Mouse (Mus musculus) neural tube, embryonic 15.5 days (tissue): ENCODE data around the gene Ly6g5b. TPM values are rescaled to one million over a fixed set of nuclear protein-coding genes. Genes with fewer than 3 reads are reported as not detected.

Experiments used
- ATAC-seq: fragments of 200-750 bp; cut with Nextera tagmentation; 2 replicates; pipeline ENCODE4 v1.8.0; 2017; ENCODE audit warnings: mild to moderate bottlenecking, moderate TSS enrichment, moderate library complexity; ENCODE audit not compliant: low FRiP score
- H3K27ac ChIP-seq: fragments of 300-500 bp; sonication (generic); replicated peaks from 2 replicates; pipeline ENCODE4 v1.5.1; 2015; ENCODE audit warnings: mild to moderate bottlenecking, inconsistent platforms
- H3K27me3 ChIP-seq: fragments of 300-500 bp; sonication (generic); replicated peaks from 2 replicates; pipeline ENCODE4 v1.6.1; 2015; ENCODE audit warnings: inconsistent platforms
- H3K36me3 ChIP-seq: fragments of 300-500 bp; sonication (generic); 2 replicates; pipeline ENCODE4 v1.6.1; 2015; ENCODE audit warnings: inconsistent platforms
- H3K4me1 ChIP-seq: fragments of 300-500 bp; sonication (generic); 2 replicates; pipeline ENCODE4 v1.6.1; 2015; ENCODE audit warnings: inconsistent platforms
- H3K4me2 ChIP-seq: fragments of 300-500 bp; sonication (generic); 2 replicates; pipeline ENCODE4 v1.6.1; 2015; ENCODE audit warnings: inconsistent platforms, mild to moderate bottlenecking, moderate library complexity
- H3K4me3 ChIP-seq: fragments of 300-500 bp; sonication (generic); replicated peaks from 2 replicates; pipeline ENCODE4 v1.5.1; 2015; ENCODE audit warnings: mild to moderate bottlenecking, inconsistent platforms
- H3K9ac ChIP-seq: fragments of 300-500 bp; sonication (generic); replicated peaks from 2 replicates; pipeline ENCODE4 v1.6.1; 2015; ENCODE audit warnings: mild to moderate bottlenecking, inconsistent platforms
- H3K9me3 ChIP-seq: fragments of 300-500 bp; sonication (generic); replicated peaks from 2 replicates; pipeline ENCODE4 v1.6.1; 2016; ENCODE audit warnings: inconsistent platforms
- WGBS: fragments of 180-500 bp; shearing (Covaris S2); methylation state at CpG from one replicate; pipeline ENCODE4 v1.1.7; 2015; ENCODE audit warnings: mixed read lengths; 5-methylcytosine and 5-hydroxymethylcytosine counted together
- polyA plus RNA-seq: library from polyadenylated mRNA; unstranded; fragments of >200 nt; fragmentation: Nextera tagmentation; extraction: Ambion mirVana; gene quantifications from 2 replicates; pipeline ENCODE4 v1.2.1, GENCODE M21; 2015

Ly6g5b gene
- polyA plus RNA-seq, 1 experiment from 2014 or later, result 1.5 TPM

- WGBS, result 80% methylated on average over 9 of the region's 9 CpGs
Measured at GRCm38 (mm10) chr17:35071454-35071853, 43.8 kb downstream of the Ly6g5b start.

GRCm38 (mm10) chr17:35070556-35071229 is 44.5 kb downstream of the Ly6g5b start:
- H3K9me3 ChIP-seq, result no peaks in the 10 kb centered on the region
- no peak overlapping the region for H3K4me2 ChIP-seq
- H3K4me3 ChIP-seq, result no peak overlapping the region
- ATAC-seq, result no peak
- H3K27me3 ChIP-seq, result peaks cover 22% of the 10 kb centered on the region
- no peak overlapping the region for H3K9ac ChIP-seq
- 61% methylated on average over 6 of the region's 6 CpGs for WGBS
- H3K36me3 ChIP-seq, result no peaks in the 10 kb centered on the region
- H3K27ac ChIP-seq, result no peak overlapping the region
- H3K4me1 ChIP-seq, result peaks cover under 1% of the 10 kb centered on the region; the same call in 1 of the 2 replicates

More at GRCm38 (mm10) chr17:35071454-35071853, 43.8 kb downstream of the Ly6g5b start:
- H3K4me2 ChIP-seq, result no peak overlapping the region
- H3K27me3 ChIP-seq, result peaks cover 14% of the 10 kb centered on the region
- ATAC-seq, result no peak
- H3K4me1 ChIP-seq, result no peaks in the 10 kb centered on the region
- no peak overlapping the region for H3K27ac ChIP-seq
- no peak overlapping the region for H3K9ac ChIP-seq
- no peaks in the 10 kb centered on the region for H3K9me3 ChIP-seq
- no peaks in the 10 kb centered on the region for H3K36me3 ChIP-seq
- no peak overlapping the region for H3K4me3 ChIP-seq

GRCm38 (mm10) chr17:35068213-35068914 is 46.9 kb downstream of the Ly6g5b start:
- H3K4me2 ChIP-seq, result no peak overlapping the region
- no peak overlapping the region for H3K4me3 ChIP-seq
- H3K4me1 ChIP-seq, result peaks cover 16% of the 10 kb centered on the region
- WGBS, result 87% methylated on average over 17 of the region's 17 CpGs
- no peak for ATAC-seq
- no peak overlapping the region for H3K9ac ChIP-seq
- H3K36me3 ChIP-seq, result no peaks in the 10 kb centered on the region
- peaks cover 43% of the 10 kb centered on the region for H3K27me3 ChIP-seq
- H3K9me3 ChIP-seq, result no peaks in the 10 kb centered on the region
- no peak overlapping the region for H3K27ac ChIP-seq

- H3K4me1 ChIP-seq, result peaks cover 19% of the 10 kb centered on the region
- 49% methylated on average over 10 of the region's 10 CpGs for WGBS
- no peak for ATAC-seq
- peaks cover 45% of the 10 kb centered on the region for H3K27me3 ChIP-seq
- H3K9me3 ChIP-seq, result no peaks in the 10 kb centered on the region
- peak within 1 kb of the TSS; percentile 55 for H3K4me2 ChIP-seq
- peaks cover 10% of the 10 kb centered on the region for H3K36me3 ChIP-seq
- no peak within 1 kb of the TSS for H3K27ac ChIP-seq
- H3K4me3 ChIP-seq, result peak within 1 kb of the TSS; percentile 21
- H3K9ac ChIP-seq, result no peak within 1 kb of the TSS
Measured at GRCm38 (mm10) chr17:35066084-35066483, 49.1 kb downstream of the Ly6g5b start, which contains the start of gene Mpig6b. Mpig6b (minus strand) TSS chr17:35066184.

GRCm38 (mm10) chr17:35064951-35065947 is 50.0 kb downstream of the Ly6g5b start, which contains the start of gene Ly6g6c:
Ly6g6c (plus strand) TSS chr17:35065388.
- Histone ChIP-seq H3K9me3 (no peaks in the 10 kb centered on the region), H3K27me3 (peaks cover 45% of the 10 kb centered on the region), H3K9ac (no peak within 1 kb of the TSS), H3K4me2 (peak within 1 kb of the TSS; percentile 55), H3K36me3 (peaks cover 16% of the 10 kb centered on the region), H3K4me3 (peak within 1 kb of the TSS; percentile 21), H3K27ac (no peak within 1 kb of the TSS), H3K4me1 (peaks cover 27% of the 10 kb centered on the region)
- WGBS, result 1% methylated on average over 48 of the region's 48 CpGs
- no peak for ATAC-seq

- H3K4me1 ChIP-seq, result peaks cover 34% of the 10 kb centered on the region
- ATAC-seq, result no peak
- H3K27me3 ChIP-seq, result peaks cover 45% of the 10 kb centered on the region
- H3K27ac ChIP-seq, result no peak overlapping the region
- no peak overlapping the region for H3K9ac ChIP-seq
- H3K9me3 ChIP-seq, result no peaks in the 10 kb centered on the region
- peak overlapping the region; percentile 55 for H3K4me2 ChIP-seq
- 32% methylated on average over 10 of the region's 10 CpGs for WGBS
- no peak overlapping the region for H3K4me3 ChIP-seq
- peaks cover 16% of the 10 kb centered on the region for H3K36me3 ChIP-seq
Measured at GRCm38 (mm10) chr17:35064378-35064877, 50.8 kb downstream of the Ly6g5b start.

Other genes starting within 250 kb of the Ly6g5b start
- 9.6 and 10.6 TPM in 2 replicates for gene Zbtb12, start 235.9 kb downstream of the Ly6g5b start, polyA plus RNA-seq
- gene Gm20547, start 233.4 kb downstream of the Ly6g5b start, polyA plus RNA-seq, result not detected in 2 replicates
- gene C2, start 217.2 kb downstream of the Ly6g5b start, polyA plus RNA-seq, result 1.7 and 4.0 TPM in 2 replicates
- 80.4 and 81.2 TPM in 2 replicates for gene Ehmt2, start 217.0 kb downstream of the Ly6g5b start, polyA plus RNA-seq
- gene Slc44a4, start 201.0 kb downstream of the Ly6g5b start, polyA plus RNA-seq, result 4.1 TPM in 1 of 2 replicates, not detected in the other
- gene Neu1, start 184.2 kb downstream of the Ly6g5b start, polyA plus RNA-seq, result 39.1 and 43.5 TPM in 2 replicates
- gene Hspa1b, start 156.2 kb downstream of the Ly6g5b start, polyA plus RNA-seq, result 0.54 and 0.84 TPM in 2 replicates
- gene Gm20481, start 145.5 kb downstream of the Ly6g5b start, polyA plus RNA-seq, result not detected in 2 replicates
- 12.8 and 13.2 TPM in 2 replicates for gene Hspa1a, start 143.3 kb downstream of the Ly6g5b start, polyA plus RNA-seq
- gene Hspa1l, start 142.7 kb downstream of the Ly6g5b start, polyA plus RNA-seq, result 1.4 and 1.5 TPM in 2 replicates
- gene Lsm2, start 133.6 kb downstream of the Ly6g5b start, polyA plus RNA-seq, result 97.9 and 120 TPM in 2 replicates
- 57.8 and 83.6 TPM in 2 replicates for gene Vars, start 114.4 kb downstream of the Ly6g5b start, polyA plus RNA-seq
- gene Vwa7, start 98.8 kb downstream of the Ly6g5b start, polyA plus RNA-seq, result 0.19 and 0.34 TPM in 2 replicates
- gene Sapcd1, start 87.4 kb downstream of the Ly6g5b start, polyA plus RNA-seq, result 1.8 and 6.2 TPM in 2 replicates
- gene Msh5, start 68.7 kb downstream of the Ly6g5b start, polyA plus RNA-seq, result 2.0 and 3.3 TPM in 2 replicates
- 76.6 and 156 TPM in 2 replicates for gene Clic1, start 65.5 kb downstream of the Ly6g5b start, polyA plus RNA-seq
- 244 and 261 TPM in 2 replicates for gene Ddah2, start 56.4 kb downstream of the Ly6g5b start, polyA plus RNA-seq
- gene Ly6g6c, start 50.0 kb downstream of the Ly6g5b start, polyA plus RNA-seq, result 0.19 TPM in 1 of 2 replicates, not detected in the other
- gene Mpig6b, start 49.2 kb downstream of the Ly6g5b start, polyA plus RNA-seq, result 0.17 and 0.24 TPM in 2 replicates
- gene Ly6g6e, start 38.5 kb downstream of the Ly6g5b start, polyA plus RNA-seq, result 0.65 and 1.3 TPM in 2 replicates
- gene Ly6g6d, start 37.4 kb downstream of the Ly6g5b start, polyA plus RNA-seq, result 0.74 and 2.8 TPM in 2 replicates
- 0.32 TPM in 1 of 2 replicates, not detected in the other for gene Ly6g6f, start 29.8 kb downstream of the Ly6g5b start, polyA plus RNA-seq
- gene Abhd16a, start 26.2 kb downstream of the Ly6g5b start, polyA plus RNA-seq, result 110 TPM in 2 replicates
- not detected in 2 replicates for gene Ly6g5c, start 7.1 kb downstream of the Ly6g5b start, polyA plus RNA-seq
- 22.4 and 22.8 TPM in 2 replicates for gene Gpank1, start 6.0 kb upstream of the Ly6g5b start, polyA plus RNA-seq
- gene Csnk2b, start 6.6 kb upstream of the Ly6g5b start, polyA plus RNA-seq, result 312 and 350 TPM in 2 replicates
- gene D17H6S53E, start 10.9 kb upstream of the Ly6g5b start, polyA plus RNA-seq, result 9.5 and 10.6 TPM in 2 replicates
- gene Apom, start 16.6 kb upstream of the Ly6g5b start, polyA plus RNA-seq, result 0.20 and 0.84 TPM in 2 replicates
- 54.7 and 62.7 TPM in 2 replicates for gene Bag6, start 19.8 kb upstream of the Ly6g5b start, polyA plus RNA-seq
- 155 TPM in 2 replicates for gene Prrc2a, start 49.5 kb upstream of the Ly6g5b start, polyA plus RNA-seq
- gene Aif1, start 60.6 kb upstream of the Ly6g5b start, polyA plus RNA-seq, result 12.1 and 12.3 TPM in 2 replicates
- gene Lst1, start 73.0 kb upstream of the Ly6g5b start, polyA plus RNA-seq, result 8.3 and 12.1 TPM in 2 replicates
- gene Ltb, start 79.0 kb upstream of the Ly6g5b start, polyA plus RNA-seq, result 0.63 and 7.3 TPM in 2 replicates
- gene Tnf, start 86.6 kb upstream of the Ly6g5b start, polyA plus RNA-seq, result 0.09 and 0.28 TPM in 2 replicates
- 0.75 and 0.77 TPM in 2 replicates for gene Lta, start 89.9 kb upstream of the Ly6g5b start, polyA plus RNA-seq
- 0.40 TPM in 1 of 2 replicates, not detected in the other for gene Gm16181, start 105.4 kb upstream of the Ly6g5b start, polyA plus RNA-seq
- gene Atp6v1g2, start 118.2 kb upstream of the Ly6g5b start, polyA plus RNA-seq, result 116 and 126 TPM in 2 replicates
- 11.2 and 12.1 TPM in 2 replicates for gene Nfkbil1, start 120.4 kb upstream of the Ly6g5b start, polyA plus RNA-seq
- gene Ddx39b, start 126.3 kb upstream of the Ly6g5b start, polyA plus RNA-seq, result 334 and 376 TPM in 2 replicates
- gene H2-D1, start 147.3 kb upstream of the Ly6g5b start, polyA plus RNA-seq, result 143 and 196 TPM in 2 replicates
- gene H2-Q1, start 205.0 kb upstream of the Ly6g5b start, polyA plus RNA-seq, result 0.09 and 0.14 TPM in 2 replicates
- 3.1 and 3.9 TPM in 2 replicates for gene H2-Q2, start 226.8 kb upstream of the Ly6g5b start, polyA plus RNA-seq